Mouse (Mus musculus): ENCODE data around the gene Catsperz.

- TF ChIP-seq CHD2 (IDR thresholded peaks at IDR 0.05; ENCODE audit: low read depth, low read length) (no peak), HCFC1 (IDR thresholded peaks at IDR 0.05; ENCODE audit: borderline replicate concordance, insufficient read depth, low read length) (no peak), MAFK (IDR thresholded peaks at IDR 0.05; ENCODE audit: insufficient read depth, low read depth, low read length) (no peak)
Measured at GRCm38 (mm10) chr19:6893731-6894451, 31.3 kb downstream of the Catsperz start.

Measured in ES-E14 (cell line).